Mouse (Mus musculus) adrenal gland, adult 2 months (tissue): ENCODE data around the gene Runx2. TPM values are rescaled to one million over a fixed set of nuclear protein-coding genes. Genes with fewer than 3 reads are reported as not detected.

Experiments
- DNase-seq: peaks from one replicate; pipeline ENCODE4 v3.0.0; 2021
- polyA plus RNA-seq: library from polyadenylated mRNA; depleted of rRNA; stranded (reverse); fragments of >200 nt; gene quantifications from 2 replicates; pipeline ENCODE4 v1.2.3, GENCODE M21; 2012
- total RNA-seq, 2 experiments: library from RNA; stranded (reverse); gene quantifications; 2 replicates each; pipeline ENCODE4 v1.2.3; 2021

The Runx2 gene
- total and polyA plus RNA-seq, 3 experiments = 16.8 to 32.5 (median 31.0) TPM

DNA sequence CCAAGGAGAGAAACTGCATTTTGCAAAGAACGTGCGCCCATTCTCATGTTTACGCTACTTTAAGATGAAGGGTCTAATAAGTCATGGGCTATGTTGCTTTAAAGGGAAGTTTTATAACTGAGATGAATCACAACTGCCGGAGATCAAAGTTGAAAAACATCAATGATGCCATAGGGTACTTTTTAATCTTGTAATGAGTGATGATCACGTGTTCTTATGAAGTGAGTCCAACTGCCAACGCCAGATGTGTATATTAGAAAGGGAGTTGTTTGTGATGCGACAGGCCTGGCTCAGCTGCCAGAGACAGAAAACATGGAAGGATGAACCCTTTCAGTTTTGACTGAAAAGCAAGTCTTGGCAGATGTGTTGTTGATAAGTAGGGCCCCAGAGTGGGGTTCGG, 101.2 kb downstream of the Runx2 start:
- no peak for DNase-seq

DNA sequence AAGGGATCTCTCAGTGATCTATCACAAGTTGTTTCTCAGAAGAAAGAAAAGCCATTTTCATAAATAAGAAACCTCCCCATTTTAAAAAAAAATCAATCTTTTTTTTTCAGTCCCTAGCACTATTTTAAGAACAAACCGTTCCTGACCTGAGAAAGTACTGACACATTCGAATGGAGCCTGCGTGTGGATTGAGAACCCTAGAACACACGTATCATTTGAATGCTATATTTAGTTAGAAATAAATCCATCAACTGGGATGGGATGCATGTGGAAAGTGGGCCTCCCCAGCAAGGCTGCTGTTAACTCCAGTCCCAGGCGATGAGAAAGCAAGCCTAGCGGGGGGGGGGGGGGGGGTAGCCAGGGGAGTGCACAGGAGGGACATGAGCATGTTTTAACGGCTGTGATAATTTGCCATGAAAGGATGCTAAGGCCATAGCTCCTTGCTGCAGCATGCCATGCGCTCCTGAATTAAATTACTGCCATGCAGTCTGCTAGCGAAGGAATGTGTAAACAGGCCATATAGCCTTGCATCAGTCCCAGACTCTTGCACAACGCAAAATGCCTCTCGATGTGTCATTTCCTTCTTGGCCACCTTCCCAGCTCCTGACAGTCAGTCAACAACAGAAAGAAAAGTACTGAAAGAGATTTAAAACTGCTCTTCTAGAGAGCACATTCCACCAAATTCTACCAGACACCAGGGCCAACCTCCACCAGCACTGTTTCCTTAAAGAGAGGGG, 104.9 kb downstream of the Runx2 start:
- DNase-seq = peak; percentile 92

DNA sequence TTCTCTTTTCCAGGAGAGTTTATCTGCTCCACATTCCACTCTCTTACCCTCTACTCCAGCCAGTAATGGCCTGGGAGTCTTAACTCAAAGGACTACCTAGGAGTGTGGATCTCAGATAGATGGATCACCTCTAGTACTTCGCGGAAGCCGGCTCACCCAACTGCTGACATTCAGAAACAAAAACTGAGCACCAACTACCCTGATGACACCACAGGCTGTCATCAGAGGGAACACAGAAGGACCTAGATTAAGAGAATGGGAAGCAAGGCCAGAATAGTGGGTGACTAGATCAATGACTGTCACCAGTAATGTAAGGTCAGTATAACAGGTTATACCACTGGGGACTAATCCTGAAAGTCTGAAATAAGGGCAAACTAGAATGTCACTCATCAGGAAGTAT, 106.6 kb downstream of the Runx2 start:
- peak; percentile 60 for DNase-seq

DNA sequence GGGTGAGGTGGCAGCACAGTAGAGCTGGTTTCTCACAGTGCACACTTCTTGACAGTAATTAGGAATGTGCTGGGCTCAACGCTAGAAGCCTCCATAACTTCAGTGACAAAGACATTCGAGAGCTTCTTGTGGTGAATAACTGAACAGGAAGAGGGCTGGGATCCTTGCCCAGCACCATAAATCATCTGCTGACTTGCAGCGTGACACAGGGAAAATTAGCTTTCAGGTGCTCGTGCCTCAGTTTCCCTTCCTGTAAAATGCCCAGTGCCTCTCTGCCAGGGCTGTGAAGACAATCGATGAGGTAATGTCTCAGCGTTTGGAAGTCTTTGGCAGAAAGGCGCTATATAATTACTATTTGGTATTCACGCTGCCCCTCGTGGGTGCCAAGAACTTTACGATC, 108.1 kb downstream of the Runx2 start:
- no peak for DNase-seq

DNA sequence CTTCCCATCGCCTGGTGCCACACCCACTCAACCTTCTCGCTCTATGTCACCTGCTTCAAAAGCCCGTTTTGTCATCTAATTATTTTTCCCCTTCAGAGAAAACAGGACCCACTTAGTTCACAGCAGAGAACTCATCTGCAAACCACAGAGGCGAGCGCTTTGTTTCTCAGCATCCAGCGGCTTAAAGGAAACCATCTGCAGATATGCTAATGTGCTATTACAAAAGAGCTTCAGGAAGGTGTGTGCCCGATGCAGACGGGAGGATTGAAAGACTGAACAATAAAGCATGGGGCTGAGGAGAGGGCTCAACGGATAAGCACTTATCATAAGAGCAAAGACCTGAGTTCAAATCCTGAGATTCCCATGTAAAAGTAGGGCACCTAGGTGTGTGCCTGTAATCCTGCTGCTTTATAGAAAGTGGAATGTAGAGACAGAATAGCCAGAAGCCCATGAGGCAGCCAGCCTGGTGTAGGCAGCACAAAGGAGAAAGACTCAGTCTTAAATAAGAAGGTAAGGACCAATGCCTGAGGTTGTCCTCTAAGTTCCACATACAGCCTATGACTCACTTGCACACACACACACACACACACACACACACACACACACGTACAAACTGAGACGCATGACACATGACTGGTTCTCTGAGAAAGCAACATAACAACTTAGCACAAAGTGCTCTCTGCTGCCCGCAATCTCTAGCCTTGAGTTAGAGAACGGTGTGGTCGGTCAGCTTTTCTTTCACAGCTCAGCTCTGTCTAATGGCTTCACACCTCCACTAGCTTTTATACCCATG, 111.9 kb downstream of the Runx2 start:
- peak; percentile 45 for DNase-seq

DNA sequence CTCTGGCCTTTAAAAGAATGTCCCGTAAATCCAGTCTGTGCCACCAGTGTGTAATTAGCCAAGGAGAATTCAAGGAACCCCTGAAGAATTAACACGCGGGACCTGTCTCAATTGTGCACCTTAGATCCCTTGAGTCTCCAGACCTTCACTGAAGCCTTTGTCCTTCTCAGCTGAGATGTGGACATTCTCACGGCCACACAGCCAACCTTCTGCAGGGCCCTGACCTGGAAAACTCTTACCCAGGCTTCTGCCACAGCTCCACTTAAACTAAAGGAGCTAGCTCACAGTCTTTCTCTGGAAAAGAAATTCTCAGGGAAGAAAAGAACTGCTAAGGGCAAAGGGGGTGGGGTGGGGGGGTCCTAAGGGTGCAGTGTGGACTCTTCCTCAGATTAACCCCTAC, 113.1 kb downstream of the Runx2 start:
- peak; percentile 38 for DNase-seq

DNA sequence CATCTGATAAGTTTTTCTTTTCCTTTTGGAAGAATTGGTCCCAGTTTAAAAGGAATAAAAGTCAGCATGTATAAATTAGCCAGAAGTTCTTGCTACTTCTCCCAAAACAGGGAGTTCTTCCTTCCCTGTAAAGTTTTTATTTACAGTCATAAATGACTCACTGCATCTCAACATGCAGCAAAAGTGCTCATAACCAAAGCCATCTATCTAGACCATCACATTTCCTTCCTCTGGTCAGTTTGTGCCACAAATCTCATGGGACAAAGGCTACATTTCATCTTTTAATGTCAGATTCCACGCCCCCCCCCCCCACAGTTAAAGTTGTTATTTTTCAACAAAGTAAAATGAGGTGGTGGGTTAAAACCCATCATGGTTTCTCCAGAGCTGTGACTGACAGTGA, 114.3 kb downstream of the Runx2 start:
- DNase-seq = no peak

DNA sequence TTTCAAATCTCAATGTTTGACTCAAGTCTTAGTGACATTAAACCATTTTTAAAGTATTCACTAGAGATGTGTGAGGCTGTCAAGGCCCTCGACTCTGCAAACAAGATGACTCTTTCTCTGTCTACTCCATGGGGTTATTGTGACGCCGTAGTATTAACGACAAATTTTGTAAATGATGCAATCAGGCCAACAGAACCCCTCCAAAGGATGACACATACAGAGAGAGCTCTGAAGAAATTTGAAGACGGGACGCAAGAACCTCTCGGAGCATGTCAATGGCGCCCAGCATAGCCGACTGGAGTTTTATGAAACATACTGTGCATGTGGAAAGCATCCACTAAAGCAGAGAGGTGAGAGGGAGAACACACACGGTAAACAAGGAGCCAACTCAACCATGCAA, 117.5 kb downstream of the Runx2 start:
- no peak for DNase-seq

DNA sequence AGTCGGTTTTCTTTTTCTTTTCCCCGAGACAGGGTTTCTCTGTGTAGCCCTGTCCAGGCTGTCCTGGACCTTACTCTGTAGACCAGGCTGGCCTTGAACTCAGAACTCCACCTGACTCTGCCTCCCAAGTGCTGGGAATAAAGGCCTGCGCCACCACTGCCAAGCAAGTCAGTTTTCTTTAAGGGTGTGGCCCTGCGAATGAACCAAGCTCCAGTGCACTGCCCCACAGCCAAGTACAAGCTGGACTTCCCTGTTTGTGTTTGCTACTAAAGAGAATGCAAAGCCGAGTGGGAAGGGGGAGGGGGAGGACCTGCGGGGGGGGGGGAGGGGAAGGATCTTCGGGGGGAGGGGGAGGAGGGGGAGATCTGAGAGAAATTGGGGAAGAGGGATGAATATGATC, 121.0 kb downstream of the Runx2 start:
- no peak for DNase-seq

DNA sequence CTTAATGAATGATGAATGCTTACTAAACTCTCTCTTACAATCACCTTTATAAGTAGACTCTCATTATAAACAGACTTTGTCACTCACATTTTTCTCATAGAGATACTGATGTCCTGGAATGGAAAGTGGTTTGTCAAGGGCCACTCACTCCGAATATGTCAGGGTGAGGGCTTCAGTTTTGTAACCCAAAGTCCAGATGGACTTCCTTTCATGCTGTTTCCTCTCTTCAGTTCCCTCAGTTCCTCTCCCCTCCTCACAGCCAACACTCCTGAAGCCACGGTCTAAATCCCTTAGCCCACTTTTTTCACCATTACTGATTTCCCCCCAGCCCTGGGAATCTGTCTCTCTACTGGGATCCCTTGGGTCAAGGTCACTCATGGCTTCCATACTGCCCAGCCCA, 123.1 kb downstream of the Runx2 start:
- no peak for DNase-seq

DNA sequence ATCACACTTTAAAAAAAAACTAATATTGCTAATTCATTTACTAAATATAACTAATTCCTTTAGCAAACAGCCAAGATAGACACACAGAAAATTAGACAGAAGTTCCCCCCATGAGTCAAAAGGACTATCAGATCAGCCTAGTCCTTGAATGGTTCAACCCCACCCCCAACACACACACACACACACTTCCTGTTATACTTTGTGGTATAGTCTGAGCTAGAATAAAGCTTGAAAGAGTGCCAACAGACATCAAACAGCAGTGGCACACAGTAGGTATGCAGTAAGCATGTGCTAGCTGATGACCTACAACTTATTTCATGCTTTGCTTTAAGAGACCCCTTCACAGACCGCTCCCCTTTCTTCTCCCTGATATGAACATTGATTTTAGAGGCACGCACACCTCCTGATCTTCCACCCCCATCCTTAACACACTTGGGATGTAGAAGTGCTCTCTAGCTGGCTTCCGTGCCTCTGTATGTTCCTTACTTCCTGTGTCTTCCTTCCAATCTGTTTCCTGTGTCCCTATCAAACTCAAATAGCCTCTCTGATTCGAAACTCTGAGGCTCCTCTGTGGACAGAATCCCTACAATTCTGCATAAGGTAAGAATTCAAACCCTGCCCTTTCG, 124.1 kb downstream of the Runx2 start:
- no peak for DNase-seq

DNA sequence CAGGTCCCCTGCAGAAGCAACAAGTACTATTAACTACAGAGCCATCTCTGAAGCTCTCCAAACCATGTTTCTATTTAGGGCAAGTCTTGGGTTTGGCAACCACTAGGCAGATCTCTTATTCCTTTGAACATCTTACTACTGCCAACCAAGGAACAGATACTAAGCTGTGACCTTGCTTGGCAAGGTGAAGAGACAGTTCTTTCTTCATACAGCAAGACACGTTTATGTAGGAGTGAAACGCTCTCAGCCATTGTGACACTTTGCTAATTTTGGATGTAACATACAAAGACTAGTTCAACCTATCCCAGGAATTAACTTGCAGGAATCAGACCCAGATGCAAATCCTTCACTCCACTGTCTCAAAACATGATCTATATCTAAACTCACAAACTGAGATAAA, 126.3 kb downstream of the Runx2 start:
- no peak for DNase-seq

DNA sequence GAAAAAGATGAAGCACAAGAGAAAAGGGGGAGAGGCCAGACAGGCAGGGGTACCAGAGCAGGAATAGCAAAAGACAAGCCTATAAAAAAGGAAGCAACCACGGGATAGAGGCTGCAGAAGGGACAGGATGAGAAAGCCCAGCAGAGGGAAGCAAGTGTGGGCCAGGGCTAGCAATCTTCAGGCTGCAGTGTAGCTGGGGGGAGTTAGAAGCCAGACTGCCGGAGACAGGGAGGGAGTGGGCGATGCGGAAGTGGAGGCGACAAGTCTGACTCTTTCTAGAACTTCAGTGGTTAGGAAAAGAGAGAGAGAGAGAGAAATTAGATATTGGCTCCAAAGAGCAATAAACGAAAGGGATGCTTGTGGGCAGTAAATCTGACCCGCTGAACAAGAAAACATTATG, 129.1 kb downstream of the Runx2 start:
- DNase-seq = no peak

DNA sequence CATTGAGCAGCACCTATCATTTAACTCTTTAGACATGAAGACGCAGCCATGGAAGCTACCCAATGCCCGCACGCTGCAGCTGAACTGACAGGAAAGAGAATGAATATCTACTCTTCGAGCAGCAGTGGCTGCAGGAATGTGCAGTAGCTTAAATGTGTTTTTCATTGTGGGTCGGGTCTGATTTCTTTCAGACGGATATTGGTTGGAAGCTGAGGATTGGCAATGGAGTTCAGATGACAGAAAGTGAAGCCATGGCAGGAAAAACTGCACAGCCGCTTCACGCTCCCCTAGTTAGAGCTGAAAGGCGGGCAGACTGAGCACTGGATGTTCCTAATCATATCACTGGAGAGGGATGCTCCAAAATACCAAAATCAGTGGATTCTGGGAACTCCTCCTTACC, 131.6 kb downstream of the Runx2 start:
- no peak for DNase-seq

DNA sequence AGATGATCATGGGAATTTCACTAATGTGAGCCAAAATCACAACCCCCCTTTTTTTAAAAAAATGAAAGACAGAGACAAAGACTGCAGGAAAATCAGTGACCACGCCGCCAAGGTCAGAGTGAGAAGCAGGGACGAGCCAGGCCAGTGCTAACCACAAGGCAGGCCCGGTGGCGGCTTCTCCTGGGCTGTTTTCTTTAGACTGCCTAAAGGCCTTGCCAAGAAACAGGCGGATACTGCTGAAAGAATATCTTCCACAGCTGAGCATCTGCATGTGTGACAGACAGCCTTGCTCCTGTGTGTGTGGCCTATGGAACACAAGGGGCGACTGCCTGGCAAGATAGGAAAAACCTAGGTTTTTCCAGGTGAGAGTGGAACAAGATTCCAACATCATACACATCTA, 136.8 kb downstream of the Runx2 start:
- DNase-seq = peak; percentile 69

DNA sequence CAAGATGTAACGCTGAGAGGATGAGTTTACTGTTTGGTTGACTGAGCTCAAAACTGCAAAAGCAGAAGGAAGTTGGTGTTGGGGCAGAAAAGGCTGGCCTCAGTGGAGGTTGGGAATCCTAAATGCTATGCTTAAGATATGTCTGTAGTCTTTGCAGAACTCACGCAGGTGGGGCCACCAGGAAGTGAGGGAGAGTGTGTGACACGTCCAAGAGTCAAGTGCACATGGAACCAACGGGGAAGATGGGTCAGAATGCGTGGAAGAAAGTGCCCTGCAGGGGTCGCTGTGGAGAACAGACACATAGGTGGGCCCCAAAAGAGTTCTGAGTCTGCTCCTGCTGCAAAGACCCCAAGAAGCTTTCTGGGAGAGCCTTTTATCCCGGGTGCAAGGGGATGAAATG, 141.8 kb downstream of the Runx2 start:
- no peak for DNase-seq

DNA sequence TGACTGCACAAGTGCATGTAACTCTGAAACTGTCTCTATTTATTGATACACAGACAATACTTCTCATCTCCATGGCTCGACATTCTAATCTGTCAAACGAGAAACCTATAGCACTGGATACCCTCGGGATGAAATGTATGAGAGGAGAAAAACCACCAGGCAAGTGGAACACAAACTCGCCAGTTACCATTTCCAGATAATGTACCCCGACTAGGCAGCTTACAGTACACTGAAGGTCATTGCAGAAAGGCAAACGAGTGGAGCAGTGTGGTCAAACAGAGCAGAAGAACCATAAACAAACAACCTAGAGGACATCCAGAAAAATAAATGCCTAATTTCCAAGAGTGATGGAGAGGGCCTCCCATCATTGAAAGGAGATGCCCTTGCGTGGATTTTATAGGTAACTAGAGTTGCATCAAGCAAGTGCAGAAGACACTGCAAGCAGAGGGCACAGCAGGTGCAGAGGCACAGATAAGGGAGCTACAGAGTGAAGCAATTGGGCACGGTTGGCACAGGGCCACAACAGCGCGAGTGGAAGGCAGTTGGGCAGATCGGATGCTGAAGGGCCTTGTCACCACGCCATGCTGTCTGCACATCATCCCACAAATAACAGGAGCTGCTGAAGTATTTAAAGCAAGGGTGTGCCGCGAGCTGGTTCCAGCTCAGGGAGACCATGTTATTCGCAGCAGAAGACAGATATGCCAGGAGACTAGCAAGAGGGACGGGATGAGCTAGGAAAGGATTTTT, 142.5 kb downstream of the Runx2 start:
- peak; percentile 39 for DNase-seq

DNA sequence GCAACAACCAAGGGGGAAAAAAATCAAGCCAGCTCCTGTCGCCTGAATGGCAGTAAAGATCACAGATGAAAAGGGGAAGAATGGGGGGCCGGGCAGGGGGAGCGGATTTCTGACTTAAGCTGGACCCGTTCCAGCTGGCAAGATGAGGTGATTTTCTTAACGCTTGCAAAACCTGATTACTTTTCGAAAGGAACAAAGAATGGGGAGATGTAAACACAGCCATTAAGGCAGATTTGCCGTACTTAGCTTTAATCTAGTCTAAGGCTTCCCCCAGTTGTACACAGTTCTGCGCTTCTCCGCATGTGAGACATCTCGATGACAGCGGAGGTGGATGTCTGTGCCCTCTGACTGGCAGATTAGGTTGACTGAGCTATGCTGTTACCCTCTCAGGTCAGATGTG, 144.6 kb downstream of the Runx2 start:
- DNase-seq = no peak

DNA sequence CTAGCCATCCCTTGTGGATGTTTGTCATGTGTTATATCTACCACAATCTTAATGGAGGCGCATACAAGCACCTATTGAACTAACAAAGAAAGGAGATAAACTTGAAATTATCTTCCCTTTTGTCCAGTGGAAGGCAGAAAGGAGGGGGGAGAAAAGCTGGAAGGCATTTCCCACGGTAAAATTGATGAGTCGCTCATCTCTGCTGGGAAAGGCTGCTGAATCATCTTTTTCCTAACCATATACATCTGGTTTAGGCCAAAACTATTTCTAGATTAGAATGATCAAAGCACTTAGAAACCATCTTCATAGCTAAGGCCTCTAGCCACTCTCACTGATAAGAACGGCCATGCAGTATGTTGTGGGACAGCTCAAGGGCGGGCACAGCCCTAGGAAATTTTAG, 147.3 kb downstream of the Runx2 start:
- no peak for DNase-seq

DNA sequence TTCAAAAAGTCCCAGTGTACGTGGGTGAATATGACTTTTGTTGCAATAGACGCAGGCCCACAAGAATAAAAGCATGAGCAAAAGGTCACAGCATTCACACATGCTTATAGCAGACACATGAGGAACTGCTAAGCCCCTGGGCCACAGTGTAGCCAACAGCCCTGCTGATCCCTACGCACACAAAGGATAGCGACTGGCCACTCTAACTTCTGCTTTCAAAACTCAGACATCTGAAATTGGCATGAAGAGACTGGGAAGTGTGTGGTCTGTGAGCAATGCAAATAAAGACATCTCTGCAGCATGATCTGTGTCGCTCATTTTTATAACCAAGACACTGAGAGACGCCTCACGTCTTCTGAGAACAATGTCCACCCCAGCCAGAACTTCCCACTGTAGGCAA, 150.7 kb downstream of the Runx2 start:
- no peak for DNase-seq

DNA sequence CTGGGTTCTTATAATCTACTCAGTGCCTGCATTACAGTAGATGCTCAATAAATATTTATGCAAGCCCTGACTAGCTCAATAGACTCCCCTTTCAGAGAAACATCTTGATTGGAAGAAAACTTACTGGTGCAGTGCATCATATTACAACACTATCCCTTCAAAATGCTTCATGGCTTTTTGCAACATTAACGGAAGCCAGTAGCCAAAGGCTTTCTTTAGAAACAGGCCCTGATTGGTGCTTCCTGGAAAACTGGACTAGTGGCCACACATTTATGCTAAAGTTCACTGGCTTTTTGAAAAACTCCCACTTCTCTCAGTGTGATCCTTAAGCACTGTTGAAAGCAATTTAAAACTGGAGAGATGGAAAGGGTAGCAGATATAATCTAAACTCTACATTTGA, 151.4 kb downstream of the Runx2 start:
- no peak for DNase-seq

DNA sequence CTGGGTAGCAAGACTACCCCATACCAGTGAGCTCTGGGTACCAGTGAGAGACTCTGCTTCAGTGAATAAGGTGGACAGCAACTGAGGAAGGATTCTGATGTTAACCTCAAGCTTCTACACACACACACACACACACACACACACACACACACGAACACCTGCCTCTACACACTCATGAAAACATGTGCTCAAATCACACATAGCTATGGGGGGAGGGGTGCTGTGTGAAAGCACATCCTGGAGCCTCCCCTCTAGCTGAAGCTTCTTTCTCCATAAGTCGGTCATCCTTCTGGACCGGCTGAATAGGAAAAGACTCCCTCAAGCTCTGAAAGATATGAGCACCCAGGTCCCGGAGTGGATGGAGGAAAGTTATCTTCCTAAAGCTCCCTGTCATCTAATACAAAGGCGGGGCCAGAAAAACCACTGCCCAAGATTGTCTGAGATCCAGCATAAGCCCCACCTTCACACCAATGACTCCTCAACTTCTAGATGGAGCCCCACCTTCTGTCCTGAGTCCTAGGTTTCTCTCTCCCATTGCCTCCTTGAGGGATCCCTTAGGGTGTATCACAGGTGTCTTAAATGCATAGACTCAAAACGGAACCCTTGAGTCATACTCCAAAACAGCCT, 152.4 kb downstream of the Runx2 start:
- no peak for DNase-seq
